Mouse (Mus musculus) frontal cortex, adult 2 months (tissue): ENCODE results near the gene Ptger2. TPM values are rescaled to one million over a fixed set of nuclear protein-coding genes. Genes with fewer than 3 reads are reported as not detected.
A peak's percentile ranks its signal among the peaks of the same experiment; 100 is the strongest.

Source experiments
- DNase-seq, 2 experiments: peaks; one replicate each; pipeline ENCODE4 v3.0.0; 2022; ENCODE audit warnings: low spot score in 1 of 2; ENCODE audit errors: extremely low spot score in 1 of 2
- polyA plus RNA-seq: library from polyadenylated mRNA; depleted of rRNA; stranded (reverse); fragments of >200 nt; gene quantifications from 2 replicates; pipeline ENCODE4 v1.2.3, GENCODE M21; 2012; rRNA removed

Gene Ptger2
- polyA plus RNA-seq, 1 experiment, result 0.42 TPM

- DNase-seq, result no peak
Observed at GRCm38 (mm10) chr14:45040851-45041475, 53.0 kb downstream of the Ptger2 start.

- no peak for DNase-seq
Observed at GRCm38 (mm10) chr14:45048128-45048527, 60.1 kb downstream of the Ptger2 start.

- DNase-seq, result peak; percentile 3 to 61
Observed at GRCm38 (mm10) chr14:45049689-45050418, 61.9 kb downstream of the Ptger2 start.

GRCm38 (mm10) chr14:45050419-45050776 is 62.4 kb downstream of the Ptger2 start:
- DNase-seq, result no peak

GRCm38 (mm10) chr14:45051116-45051515 is 63.1 kb downstream of the Ptger2 start:
- DNase-seq, result no peak

Other genes with a start within 250 kb of the Ptger2 start
- not detected in 2 replicates for gene Gm8267, start 237.9 kb upstream of the Ptger2 start, polyA plus RNA-seq
- gene Ptgdr, start 128.8 kb upstream of the Ptger2 start, polyA plus RNA-seq, result 0.84 and 1.3 TPM in 2 replicates
- 28.9 and 30.9 TPM in 2 replicates for gene Gpr137c, start 231.5 kb downstream of the Ptger2 start, polyA plus RNA-seq
- 43.1 and 43.5 TPM in 2 replicates for gene Txndc16, start 232.1 kb downstream of the Ptger2 start, polyA plus RNA-seq